Mouse (Mus musculus) adipose tissue, adult 10 weeks (tissue): ENCODE data around the gene Foxn4. TPM values are rescaled to one million over a fixed set of nuclear protein-coding genes. Genes with fewer than 3 reads are reported as not detected.

Experiments used
- polyA plus RNA-seq: library from polyadenylated mRNA; stranded (reverse); fragments of 350-450 nt; fragmentation: Illumina TruSeq; extraction: RNeasy Lipid Tissue Mini Kit (QIAGEN cat#74804); gene quantifications from one replicate; pipeline ENCODE4 v1.2.3, GENCODE M21; 2014; ENCODE audit warnings: low read depth, low replicate concordance

The Foxn4 gene
- polyA plus RNA-seq, result not detected

DNA sequence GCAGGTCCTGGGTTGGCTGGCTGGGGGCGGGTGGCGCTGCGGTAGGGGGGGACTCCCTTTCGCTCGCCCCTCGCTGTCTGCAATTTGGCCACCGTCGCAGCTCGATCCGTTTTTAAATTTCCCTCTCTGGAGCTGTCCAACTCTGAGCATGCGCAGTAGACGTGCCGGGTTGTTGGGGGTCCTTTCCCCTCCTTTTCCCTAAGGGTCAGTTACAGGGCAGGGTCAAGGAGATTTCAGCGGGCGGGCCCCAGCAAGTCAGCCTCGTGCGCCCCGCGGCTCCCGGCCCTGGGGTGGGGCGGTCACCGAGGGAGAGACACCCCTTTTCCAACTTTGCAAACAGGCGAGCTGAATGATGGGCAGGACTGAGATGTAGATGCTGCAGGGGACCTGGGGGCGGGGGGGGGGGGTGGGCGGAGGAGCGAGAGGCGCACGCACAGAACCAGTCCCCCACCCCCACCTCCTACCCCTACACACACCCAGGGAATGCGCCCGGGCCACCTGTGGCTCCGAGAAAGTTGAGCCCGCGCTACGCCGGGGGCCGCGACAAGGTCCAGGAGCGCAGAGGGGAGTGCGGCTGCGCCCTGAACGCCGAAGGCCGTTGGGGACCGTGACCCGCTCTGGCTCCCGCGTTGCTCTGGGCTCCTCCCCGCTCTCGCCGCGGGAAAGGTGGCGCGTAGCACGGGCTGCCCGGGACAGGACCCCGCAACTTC, at the start of gene Foxn4:
TSS of gene Foxn4 (minus strand) at position 115 of the 710 bp plus-strand sequence.

DNA sequence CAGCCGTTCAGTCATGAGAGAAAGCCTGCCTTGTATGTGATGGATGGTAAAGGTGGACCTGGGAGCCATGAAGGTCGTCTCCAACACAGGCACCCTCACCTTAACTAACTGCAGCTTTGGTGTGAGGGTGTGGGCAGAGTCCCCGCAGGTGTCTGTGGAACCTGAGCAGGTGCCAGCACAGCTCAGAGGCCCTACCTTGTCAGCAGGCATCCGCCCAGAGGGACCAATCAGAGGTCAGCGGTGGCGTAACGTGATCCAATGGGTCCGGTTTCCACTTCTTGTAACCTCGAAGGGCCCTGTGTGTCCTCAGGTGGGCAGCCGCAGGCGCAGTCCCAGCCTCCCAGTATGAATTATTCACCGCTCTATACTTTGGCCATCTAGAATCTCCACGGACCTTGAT, 15.3 kb upstream of the Foxn4 start, which contains the start of gene Myo1h:
TSS of gene Myo1h (plus strand) at position 293 of the 400 bp plus-strand sequence.

Other genes with a start within 250 kb of the Foxn4 start
- gene Usp30, start 208.3 kb downstream of the Foxn4 start, polyA plus RNA-seq, result 20.0 TPM
- gene Svop, start 182.2 kb downstream of the Foxn4 start, polyA plus RNA-seq, result 0.61 TPM
- gene Alkbh2, start 145.6 kb downstream of the Foxn4 start, polyA plus RNA-seq, result 9.8 TPM
- gene Ung, start 143.4 kb downstream of the Foxn4 start, polyA plus RNA-seq, result 5.4 TPM
- gene Acacb, start 127.3 kb downstream of the Foxn4 start, polyA plus RNA-seq, result 20.3 TPM
- 0.31 TPM for gene Myo1h, start 15.4 kb upstream of the Foxn4 start, polyA plus RNA-seq
- gene Kctd10, start 106.7 kb upstream of the Foxn4 start, polyA plus RNA-seq, result 51.2 TPM
- 40.9 TPM for gene Ube3b, start 106.8 kb upstream of the Foxn4 start, polyA plus RNA-seq
- 19.0 TPM for gene Mmab, start 170.3 kb upstream of the Foxn4 start, polyA plus RNA-seq
- gene Mvk, start 170.5 kb upstream of the Foxn4 start, polyA plus RNA-seq, result 27.0 TPM